Mouse (Mus musculus) olfactory bulb, adult 2 months (tissue): ENCODE results near the gene Cacnb1.

Experiments used
- CTCF ChIP-seq: fragments of 200-500 bp; IDR thresholded peaks from 2 replicates; pipeline ENCODE4 v1.5.1; 2012; ENCODE audit warnings: low read depth, mild to moderate bottlenecking, low read length, moderate library complexity; ENCODE audit not compliant: insufficient read depth
- POLR2A ChIP-seq: fragments of 200-500 bp; IDR thresholded peaks from 2 replicates; pipeline ENCODE4 v1.6.1; 2012; ENCODE audit warnings: mild to moderate bottlenecking, low read depth, low read length, moderate library complexity; ENCODE audit not compliant: insufficient read depth

GRCm38 (mm10) chr11:97967114-97967513 is 55.7 kb downstream of the Cacnb1 start:
- TF ChIP-seq CTCF (no peak), POLR2A (no peak)
